Mouse (Mus musculus): ENCODE results near the gene Mef2d. TPM values are rescaled to one million over a fixed set of nuclear protein-coding genes. Genes with fewer than 3 reads are reported as not detected.

Mef2d gene
- total and polyA plus RNA-seq, 2 experiments from 2014 or later: 34.0 to 53.0 TPM

DNA sequence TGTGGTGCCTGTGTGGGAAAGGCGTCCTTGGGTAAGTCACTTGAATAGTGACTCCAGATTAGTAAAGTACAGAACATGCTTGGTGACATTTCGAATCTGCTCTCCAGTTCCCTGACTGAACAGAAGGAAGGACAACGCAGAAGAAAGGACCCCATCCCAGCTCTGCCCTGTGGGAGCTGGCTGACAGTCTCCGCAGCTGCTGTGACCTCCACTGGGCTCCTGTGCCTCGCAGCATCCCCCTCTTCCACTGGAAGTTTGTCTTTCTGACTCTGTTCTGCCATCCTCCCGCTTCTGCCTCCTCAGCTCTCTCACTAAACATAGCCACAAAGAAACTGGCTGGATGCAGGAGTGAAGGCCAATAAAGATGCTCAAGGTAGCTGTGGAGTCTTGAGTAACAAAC is 60.8 kb downstream of the Mef2d start:
- Histone ChIP-seq H3K4me2 (ENCODE audit: low read depth) (peak overlapping the region; percentile 96), H3K4me3 (ENCODE audit: low read depth, low read length) (no peak overlapping the region), H3K27ac (ENCODE audit: low read depth, low read length) (peak overlapping the region; percentile 99), H3K36me3 (ENCODE audit: insufficient read depth) (no peaks in the 10 kb centered on the region), H3K4me1 (ENCODE audit: insufficient read depth) (peaks cover 46% of the 10 kb centered on the region), H3K27me3 (ENCODE audit: insufficient read depth, low read length) (no peaks in the 10 kb centered on the region), H3K9ac (peak overlapping the region; percentile 96), H3K9me3 (ENCODE audit: low read length) (no peaks in the 10 kb centered on the region)
- no peak for TF ChIP-seq CTCF (IDR thresholded peaks at IDR 0.05; ENCODE audit: low read depth)
- DNase-seq (peak; percentile 44), ATAC-seq (no peak)
- WGBS: 9% methylated on average over 6 of the region's 6 CpGs

DNA sequence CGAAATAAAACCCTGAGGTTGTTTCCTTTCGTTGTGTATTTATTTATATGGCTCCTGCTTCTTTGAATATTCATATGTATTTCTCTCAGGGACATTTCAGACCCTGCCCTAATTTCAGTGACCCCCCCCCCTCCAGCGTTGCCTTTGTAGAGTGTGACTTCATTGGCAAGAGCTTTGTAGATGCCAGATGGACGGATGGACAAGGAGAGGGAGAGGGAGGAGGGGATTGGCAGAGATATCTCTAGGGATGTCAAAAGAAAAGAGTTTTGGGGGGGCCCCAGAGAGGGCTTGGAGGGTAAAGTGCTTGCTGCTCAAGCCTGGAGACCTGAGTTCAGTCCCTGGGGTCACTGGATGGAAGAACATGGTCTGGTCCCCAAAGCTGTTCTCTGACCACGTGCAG is 61.3 kb downstream of the Mef2d start:
- peaks cover 42% of the 10 kb centered on the region for H3K4me1 ChIP-seq (ENCODE audit: insufficient read depth)
- H3K4me2 ChIP-seq (ENCODE audit: low read depth): peak overlapping the region; percentile 97
- 4% methylated on average over 5 of the region's 5 CpGs for WGBS
- H3K4me3 ChIP-seq (ENCODE audit: low read depth, low read length): no peak overlapping the region
- H3K27ac ChIP-seq (ENCODE audit: low read depth, low read length): peak overlapping the region; percentile 99
- no peak for ATAC-seq
- no peaks in the 10 kb centered on the region for H3K9me3 ChIP-seq (ENCODE audit: low read length)
- peak overlapping the region; percentile 96 for H3K9ac ChIP-seq
- no peak for DNase-seq
- no peaks in the 10 kb centered on the region for H3K27me3 ChIP-seq (ENCODE audit: insufficient read depth, low read length)
- no peak for TF ChIP-seq CTCF (IDR thresholded peaks at IDR 0.05; ENCODE audit: low read depth)
- H3K36me3 ChIP-seq (ENCODE audit: insufficient read depth): no peaks in the 10 kb centered on the region

DNA sequence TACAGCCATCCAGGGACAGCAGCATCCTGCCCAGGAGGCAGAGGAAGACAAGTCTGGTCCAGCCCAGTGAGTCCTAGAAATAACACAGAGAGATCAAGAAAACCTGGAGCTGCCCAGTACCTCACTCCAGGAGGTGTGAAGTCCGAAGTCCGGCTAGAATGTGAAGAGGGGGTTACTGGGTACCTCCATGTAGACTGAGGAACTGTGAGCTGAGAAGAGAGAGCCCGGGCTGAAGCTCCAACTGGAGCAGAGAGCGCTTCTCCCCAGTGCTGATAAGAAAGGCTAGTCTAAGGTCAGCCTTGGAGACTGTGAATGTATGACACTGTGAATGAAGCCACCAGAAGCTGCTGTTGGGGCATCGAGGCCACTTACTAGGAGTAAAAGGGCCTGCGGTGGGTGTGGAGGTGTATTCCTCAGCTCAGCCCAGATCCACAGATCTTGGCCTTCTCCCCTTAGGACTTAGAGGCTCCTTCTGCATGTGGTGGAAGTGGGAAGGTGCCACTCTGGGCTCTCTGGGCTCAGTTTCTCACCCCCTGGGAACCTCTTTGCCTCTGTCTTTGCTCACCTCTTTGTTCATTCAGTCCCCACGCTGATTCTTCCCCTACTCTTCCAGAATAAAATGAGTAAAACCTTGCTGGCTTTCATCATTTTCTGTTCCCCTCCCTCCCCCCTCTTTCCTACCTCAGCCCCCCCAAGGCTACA is 62.0 kb downstream of the Mef2d start:
- ATAC-seq (no peak), DNase-seq (peak; percentile 53)
- peak overlapping the region; percentile 99 for H3K27ac ChIP-seq (ENCODE audit: low read depth, low read length)
- H3K4me1 ChIP-seq (ENCODE audit: insufficient read depth): peaks cover 42% of the 10 kb centered on the region
- H3K4me3 ChIP-seq (ENCODE audit: low read depth, low read length): no peak overlapping the region
- H3K9ac ChIP-seq: peak overlapping the region; percentile 96
- no peaks in the 10 kb centered on the region for H3K36me3 ChIP-seq (ENCODE audit: insufficient read depth)
- H3K27me3 ChIP-seq (ENCODE audit: insufficient read depth, low read length): no peaks in the 10 kb centered on the region
- 7% methylated on average over 7 of the region's 7 CpGs for WGBS
- H3K4me2 ChIP-seq (ENCODE audit: low read depth): peak overlapping the region; percentile 97
- no peaks in the 10 kb centered on the region for H3K9me3 ChIP-seq (ENCODE audit: low read length)
- TF ChIP-seq CTCF (IDR thresholded peaks at IDR 0.05; ENCODE audit: low read depth): no peak

DNA sequence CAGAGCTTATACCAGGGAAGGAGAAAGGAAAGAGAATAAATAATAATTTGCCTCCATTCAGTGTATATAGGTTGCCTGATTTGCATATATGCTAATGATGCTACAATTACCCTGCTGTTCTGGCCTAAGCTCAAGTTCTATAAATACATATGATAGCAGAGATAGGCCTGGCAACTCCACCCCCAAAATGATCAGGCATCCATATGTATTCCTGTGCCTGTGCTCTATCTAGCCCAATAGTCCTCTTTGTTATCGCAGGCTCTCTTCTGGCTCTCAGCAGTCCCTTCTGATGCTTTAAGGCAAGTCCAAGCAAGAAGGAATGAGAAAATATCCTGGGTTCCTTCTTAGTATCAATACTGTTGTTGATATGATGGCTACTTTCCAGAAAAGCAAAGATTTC is 62.6 kb downstream of the Mef2d start:
- peak overlapping the region; percentile 99 for H3K27ac ChIP-seq (ENCODE audit: low read depth, low read length)
- WGBS: 4% methylated on average over 1 of the region's 1 CpGs
- ATAC-seq (peak; percentile 3; the same call in 1 of the 2 replicates), DNase-seq (peak; percentile 81)
- no peaks in the 10 kb centered on the region for H3K27me3 ChIP-seq (ENCODE audit: insufficient read depth, low read length)
- no peak overlapping the region for H3K4me3 ChIP-seq (ENCODE audit: low read depth, low read length)
- H3K4me2 ChIP-seq (ENCODE audit: low read depth): peak overlapping the region; percentile 97
- TF ChIP-seq CTCF (IDR thresholded peaks at IDR 0.05; ENCODE audit: low read depth): no peak
- no peaks in the 10 kb centered on the region for H3K9me3 ChIP-seq (ENCODE audit: low read length)
- H3K9ac ChIP-seq: peak overlapping the region; percentile 96
- peaks cover 2% of the 10 kb centered on the region; the same call in 1 of the 2 replicates for H3K36me3 ChIP-seq (ENCODE audit: insufficient read depth)
- H3K4me1 ChIP-seq (ENCODE audit: insufficient read depth): peaks cover 42% of the 10 kb centered on the region

DNA sequence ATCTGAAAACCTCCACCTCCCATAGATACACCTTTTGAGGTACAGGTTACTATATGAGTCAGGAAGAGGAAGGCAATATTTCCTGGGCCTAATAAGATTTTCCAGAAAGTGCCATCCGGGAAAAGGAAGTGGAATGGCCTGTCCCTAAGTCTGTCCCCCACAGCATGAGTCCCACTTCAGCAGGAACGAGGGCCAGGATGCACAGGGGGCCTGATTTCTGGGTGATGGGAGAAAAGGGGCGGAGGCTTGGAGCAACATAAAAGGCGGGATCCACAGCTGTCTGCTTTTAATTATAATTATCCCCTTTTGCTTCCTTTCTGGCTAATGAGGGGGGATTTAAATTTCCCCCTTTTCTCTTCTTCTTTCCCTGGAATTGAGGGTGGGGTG is 63.0 kb downstream of the Mef2d start:
- H3K4me1 ChIP-seq (ENCODE audit: insufficient read depth): peaks cover 45% of the 10 kb centered on the region
- H3K27ac ChIP-seq (ENCODE audit: low read depth, low read length): peak overlapping the region; percentile 99
- no peaks in the 10 kb centered on the region for H3K27me3 ChIP-seq (ENCODE audit: insufficient read depth, low read length)
- H3K9ac ChIP-seq: peak overlapping the region; percentile 96
- 6% methylated on average over 4 of the region's 4 CpGs for WGBS
- ATAC-seq (peak; percentile 21), DNase-seq (peak; percentile 76)
- no peak for TF ChIP-seq CTCF (IDR thresholded peaks at IDR 0.05; ENCODE audit: low read depth)
- H3K9me3 ChIP-seq (ENCODE audit: low read length): no peaks in the 10 kb centered on the region
- H3K4me2 ChIP-seq (ENCODE audit: low read depth): peak overlapping the region; percentile 97
- H3K4me3 ChIP-seq (ENCODE audit: low read depth, low read length): no peak overlapping the region
- H3K36me3 ChIP-seq (ENCODE audit: insufficient read depth): peaks cover 6% of the 10 kb centered on the region; the same call in 1 of the 2 replicates

DNA sequence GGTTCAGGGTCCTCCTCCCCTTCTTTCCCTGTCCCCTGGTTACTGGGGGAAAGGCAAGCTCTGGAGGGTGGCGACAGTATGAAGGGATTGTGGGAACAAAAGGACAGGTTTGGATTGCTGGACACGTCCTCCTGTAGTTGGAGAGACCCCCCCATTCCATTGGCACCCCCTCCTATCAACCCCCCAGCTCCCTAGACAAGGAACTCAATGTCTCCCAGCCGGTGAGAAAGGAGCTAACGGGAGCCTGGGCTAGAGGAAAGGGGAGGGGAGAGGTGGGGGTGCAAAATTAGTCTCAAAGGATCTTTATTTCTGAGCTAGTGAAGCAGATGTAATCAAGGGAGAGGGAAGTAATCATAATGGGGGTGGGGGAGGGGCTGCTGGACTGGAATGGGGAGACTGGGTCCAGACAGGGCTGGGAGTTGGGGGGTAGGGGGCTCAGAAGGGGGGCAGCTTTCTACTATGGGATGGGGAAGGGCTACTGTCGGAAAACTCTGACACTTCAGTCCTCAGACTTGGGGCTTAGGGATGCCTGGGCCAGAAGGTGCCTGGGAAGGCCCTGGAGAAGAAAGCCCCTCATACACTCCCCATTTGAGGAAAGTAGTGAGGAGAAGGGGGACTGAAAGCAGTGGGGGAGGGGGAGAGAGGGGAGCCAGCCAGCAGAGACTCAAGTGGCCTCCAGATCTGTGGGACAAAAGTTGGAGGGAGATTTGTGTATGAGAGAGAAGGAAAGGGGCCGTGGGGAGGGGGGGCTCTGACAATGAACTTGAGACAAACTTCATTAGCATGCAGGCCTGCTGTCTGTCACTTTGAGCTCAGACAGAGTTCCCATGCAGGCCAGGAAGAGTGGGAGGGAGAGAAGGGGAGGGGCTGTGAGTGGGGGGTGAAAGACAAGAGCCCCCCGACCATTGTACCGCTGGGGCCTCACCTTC is 63.7 kb downstream of the Mef2d start:
- peak; percentile 66 for ATAC-seq
- peaks cover 50% of the 10 kb centered on the region for H3K4me1 ChIP-seq (ENCODE audit: insufficient read depth)
- 5% methylated on average over 8 of the region's 8 CpGs for WGBS

More for the DNA sequence above, 63.7 kb downstream of the Mef2d start:
- Histone ChIP-seq H3K9ac (peak overlapping the region; percentile 96), H3K27ac (ENCODE audit: low read depth, low read length) (peak overlapping the region; percentile 99), H3K4me2 (ENCODE audit: low read depth) (peak overlapping the region; percentile 97), H3K36me3 (ENCODE audit: insufficient read depth) (peaks cover 6% of the 10 kb centered on the region; the same call in 1 of the 2 replicates), H3K27me3 (ENCODE audit: insufficient read depth, low read length) (no peaks in the 10 kb centered on the region), H3K4me3 (ENCODE audit: low read depth, low read length) (peak overlapping the region; percentile 78), H3K9me3 (ENCODE audit: low read length) (no peaks in the 10 kb centered on the region)
- DNase-seq: peak; percentile 82
- TF ChIP-seq CTCF (IDR thresholded peaks at IDR 0.05; ENCODE audit: low read depth): no peak

Data from forebrain, postnatal 0 days (tissue).